Mouse (Mus musculus): ENCODE data around the gene Ring1.
A peak's percentile ranks its signal among the peaks of the same experiment; 100 is the strongest.
"Not testable (repeated sequence)": the region's sequence is repeated elsewhere in the genome, so short reads cannot be mapped to it uniquely, and the experiment has no call there.

Gene Ring1

DNA sequence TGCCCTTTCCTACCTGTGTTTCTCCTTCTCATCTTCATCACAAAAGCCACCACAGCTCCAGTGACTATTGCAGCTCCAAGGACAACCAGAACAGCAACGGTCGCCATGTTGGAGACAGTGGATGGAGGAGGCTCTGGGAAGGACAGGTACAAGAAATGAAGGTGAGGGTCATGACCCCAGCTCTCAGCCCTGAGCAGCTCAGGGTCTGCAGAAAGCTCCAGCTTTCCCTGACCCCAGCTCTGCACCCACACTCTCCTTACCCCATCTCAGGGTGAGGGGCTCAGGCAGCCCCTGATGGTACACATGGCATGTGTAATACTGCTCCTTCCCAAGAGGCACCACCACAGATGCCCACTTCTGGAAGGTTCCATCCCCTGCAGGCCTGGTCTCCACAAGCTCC lies 27.5 kb downstream of the Ring1 start:
- not testable (repeated sequence) for DNase-seq (ENCODE audit: low read depth in 1 of 2, low spot score in 2 of 2)

DNA sequence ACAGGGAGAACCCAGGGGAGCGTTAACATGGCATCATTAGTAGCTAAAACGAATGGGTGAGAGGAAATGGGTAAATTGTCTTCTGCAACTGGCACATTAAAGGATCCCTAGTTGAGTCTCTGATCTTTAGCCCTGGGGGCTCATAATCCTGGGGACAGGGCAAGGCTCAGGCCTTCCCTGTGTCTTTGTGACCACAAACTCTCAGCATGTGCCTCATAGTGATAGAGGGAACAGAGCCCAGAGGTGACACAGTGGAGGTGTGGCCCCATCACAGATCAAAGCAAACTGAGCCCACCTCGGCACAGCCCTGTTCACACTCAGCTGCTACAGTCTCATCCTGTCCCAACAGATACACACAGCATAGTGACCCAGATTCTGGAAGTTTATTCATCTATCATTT lies 28.8 kb downstream of the Ring1 start:
- DNase-seq (ENCODE audit: low read depth in 1 of 2, low spot score in 2 of 2): no peak

DNA sequence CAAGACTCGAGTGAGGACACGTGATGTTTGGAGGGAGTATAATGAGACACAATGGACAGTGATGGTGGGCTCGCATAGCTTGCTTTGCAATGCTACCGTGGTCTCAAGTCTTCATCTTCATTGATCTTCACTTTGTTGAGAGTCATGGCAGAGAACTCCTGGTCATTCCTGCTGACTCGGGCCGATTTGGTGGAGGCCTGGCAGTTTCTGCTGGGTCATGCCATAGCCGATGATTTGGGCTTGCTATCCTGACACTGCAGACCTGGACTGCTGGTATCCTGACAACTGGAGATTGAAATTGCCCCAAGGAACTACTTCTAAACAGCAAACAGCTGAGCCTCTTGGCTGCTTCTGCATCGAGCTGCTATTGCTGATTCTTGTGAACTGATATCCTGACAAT lies 29.5 kb downstream of the Ring1 start:
- DNase-seq (ENCODE audit: low read depth in 1 of 2, low spot score in 2 of 2): no peak

GRCm38 (mm10) chr17:33991788-33992664 lies 32.5 kb downstream of the Ring1 start:
- DNase-seq (ENCODE audit: low read depth in 1 of 2, low spot score in 2 of 2): no peak

- not testable (repeated sequence) for DNase-seq (ENCODE audit: low read depth in 1 of 2, low spot score in 2 of 2)
Observed at GRCm38 (mm10) chr17:33982136-33982535, 42.3 kb downstream of the Ring1 start.

DNA sequence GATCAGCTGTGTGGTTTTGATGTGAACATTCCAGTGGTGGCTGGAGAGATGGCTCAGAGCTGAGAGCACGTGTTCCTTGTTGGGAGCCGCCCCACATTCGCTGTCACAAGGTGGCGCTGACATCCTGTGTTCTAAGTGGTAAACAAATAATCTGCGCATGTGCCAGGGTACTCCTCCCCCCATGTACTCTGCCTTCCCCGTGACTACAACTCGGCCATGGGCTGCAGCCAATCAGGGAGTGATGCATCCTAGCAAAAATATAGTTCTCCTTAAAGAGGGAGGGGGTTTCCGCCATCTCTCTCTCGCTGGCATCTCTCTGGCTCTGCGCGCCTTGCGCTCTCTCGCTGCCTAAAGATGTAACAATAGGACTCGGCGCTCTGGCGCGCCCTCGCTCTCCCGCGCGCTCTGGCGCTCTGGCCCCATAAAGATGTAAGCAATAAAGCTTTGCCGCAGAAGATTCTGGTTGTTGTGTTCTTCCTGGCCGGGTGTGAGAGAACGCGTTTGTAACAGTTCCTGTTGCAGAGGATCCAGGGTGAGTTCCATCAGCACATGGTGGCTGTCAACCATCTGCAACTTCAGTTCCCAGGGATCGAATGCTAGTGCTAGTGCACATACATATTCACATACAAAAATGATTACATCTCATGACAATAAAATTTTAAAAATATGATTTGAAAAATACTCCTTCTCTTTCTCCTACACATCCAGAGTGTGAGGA lies 43.1 kb downstream of the Ring1 start:
- peak; percentile 81 to 86 for DNase-seq (ENCODE audit: low read depth in 1 of 2, low spot score in 2 of 2)

GRCm38 (mm10) chr17:33980181-33981035 lies 44.1 kb downstream of the Ring1 start:
- no peak for DNase-seq (ENCODE audit: low read depth in 1 of 2, low spot score in 2 of 2)

GRCm38 (mm10) chr17:33979512-33980050 lies 44.9 kb downstream of the Ring1 start:
- no peak for DNase-seq (ENCODE audit: low read depth in 1 of 2, low spot score in 2 of 2)

GRCm38 (mm10) chr17:33978631-33979031 lies 45.8 kb downstream of the Ring1 start:
- DNase-seq (ENCODE audit: low read depth in 1 of 2, low spot score in 2 of 2): peak; percentile 95

DNA sequence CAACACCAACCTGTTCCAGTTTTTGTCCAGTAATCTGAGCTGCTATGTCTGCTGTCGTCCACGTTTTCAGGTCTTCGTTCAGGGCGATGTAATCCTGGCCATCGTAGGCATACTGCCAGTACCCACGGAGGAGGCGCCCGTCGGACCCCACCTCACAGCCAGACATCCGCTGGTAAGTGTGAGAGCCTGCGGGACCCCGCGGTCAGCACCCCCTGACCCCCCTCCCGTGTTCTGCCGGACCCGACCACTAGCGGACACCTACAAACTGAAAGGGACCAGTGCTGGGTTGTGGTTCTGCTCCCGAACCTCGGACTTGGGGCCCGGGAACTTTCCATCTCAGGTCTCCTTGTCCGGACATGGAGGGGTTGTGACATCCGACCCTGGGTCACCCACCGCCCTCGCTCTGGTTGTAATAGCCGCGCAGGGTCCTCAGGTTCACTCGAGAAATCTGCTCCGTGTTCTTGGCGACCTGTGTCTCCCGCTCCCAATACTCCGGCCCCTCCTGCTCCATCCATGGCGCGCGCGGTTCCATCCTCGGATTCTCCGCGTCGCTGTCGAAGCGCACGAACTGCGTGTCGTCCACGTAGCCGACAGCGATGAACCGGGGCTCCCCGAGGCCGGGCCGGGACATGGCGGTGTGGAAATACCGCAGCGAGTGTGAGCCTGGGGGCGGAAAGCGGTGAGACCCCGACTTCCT lies 46.5 kb downstream of the Ring1 start:
- DNase-seq (ENCODE audit: low read depth in 1 of 2, low spot score in 2 of 2): no peak

DNA sequence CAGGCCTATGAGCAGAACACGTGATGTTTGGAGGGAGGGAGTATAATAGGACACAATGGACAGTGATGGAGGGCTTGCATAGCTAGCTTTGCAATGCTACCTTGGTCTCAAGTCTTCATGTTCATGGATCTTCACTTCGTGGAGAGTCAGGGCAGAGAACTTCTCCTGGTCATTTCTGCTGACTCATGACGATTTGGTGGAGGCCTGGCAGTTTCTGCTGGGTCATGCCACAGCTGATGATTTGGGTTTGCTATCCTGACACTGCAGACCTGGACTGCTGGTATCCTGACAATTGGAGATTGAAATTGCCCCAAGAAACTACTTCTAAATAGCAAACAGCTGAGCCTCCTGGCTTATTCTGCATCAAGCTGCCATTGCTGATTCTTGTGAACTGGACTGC lies 50.9 kb downstream of the Ring1 start:
- no peak for DNase-seq (ENCODE audit: low read depth in 1 of 2, low spot score in 2 of 2)

GRCm38 (mm10) chr17:33972691-33973090 lies 51.8 kb downstream of the Ring1 start:
- no peak for DNase-seq (ENCODE audit: low read depth in 1 of 2, low spot score in 2 of 2)
